Mouse (Mus musculus): ENCODE measurements around the gene Medag. TPM values are rescaled to one million over a fixed set of nuclear protein-coding genes. Genes with fewer than 3 reads are reported as not detected.

Gene Medag
- polyA plus RNA-seq, 1 experiment: 0.57 TPM

DNA sequence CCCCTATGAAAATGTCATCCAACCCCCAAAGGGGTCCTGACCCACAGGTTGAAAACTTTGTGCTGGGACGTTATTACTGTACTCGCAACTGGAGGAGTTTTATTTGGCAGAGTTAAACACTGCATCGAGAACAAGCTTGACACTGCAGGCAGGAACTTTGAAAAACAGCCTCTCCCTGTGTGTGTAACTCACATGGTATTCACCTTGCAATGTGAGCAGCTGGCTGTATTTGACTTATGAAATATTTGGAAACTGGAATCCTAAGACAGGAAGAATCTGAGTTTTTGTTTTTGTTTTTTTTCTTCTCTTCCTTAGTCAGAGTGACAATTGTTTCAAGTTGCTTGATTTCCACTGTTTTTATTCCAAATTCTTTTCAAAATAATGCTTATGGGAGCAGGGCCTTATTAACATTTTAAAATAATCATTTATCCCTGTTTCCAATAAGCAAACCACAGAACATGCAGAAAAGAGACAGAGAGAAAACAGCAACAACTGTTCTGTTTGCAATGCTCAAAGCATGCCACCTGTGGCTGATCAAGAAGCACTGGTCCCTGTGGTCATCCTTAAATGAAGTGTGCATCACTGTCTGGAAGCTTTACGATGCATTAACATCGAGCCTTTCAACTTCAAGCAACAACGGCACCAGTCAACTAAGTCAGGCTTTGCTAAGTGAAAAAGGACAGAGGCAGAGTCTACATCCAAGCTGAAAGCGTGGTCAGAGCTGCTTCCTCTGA, 26.2 kb upstream of the Medag start:
- Histone ChIP-seq H3K4me1 (ENCODE audit: control insufficient read depth, insufficient read depth, insufficient read length) (no peaks in the 10 kb centered on the region), H3K27ac (ENCODE audit: insufficient read depth, low read length) (no peak overlapping the region), H3K36me3 (ENCODE audit: control insufficient read depth, insufficient read depth, low read length) (no peaks in the 10 kb centered on the region), H3K27me3 (ENCODE audit: control insufficient read depth, insufficient read depth, low read length) (no peaks in the 10 kb centered on the region), H3K4me3 (ENCODE audit: extremely low read depth, insufficient read depth, insufficient read length) (no peak overlapping the region)
- WGBS: 77% methylated on average over 7 of the region's 7 CpGs
- TF ChIP-seq POLR2A (IDR thresholded peaks at IDR 0.05; ENCODE audit: low read depth, low read length) (no peak), CTCF (IDR thresholded peaks at IDR 0.05; ENCODE audit: extremely low read depth, insufficient read depth, insufficient read length, insufficient replicate concordance) (no peak)
- no peak for DNase-seq (ENCODE audit: low read depth in 1 of 2, low spot score in 2 of 2)

DNA sequence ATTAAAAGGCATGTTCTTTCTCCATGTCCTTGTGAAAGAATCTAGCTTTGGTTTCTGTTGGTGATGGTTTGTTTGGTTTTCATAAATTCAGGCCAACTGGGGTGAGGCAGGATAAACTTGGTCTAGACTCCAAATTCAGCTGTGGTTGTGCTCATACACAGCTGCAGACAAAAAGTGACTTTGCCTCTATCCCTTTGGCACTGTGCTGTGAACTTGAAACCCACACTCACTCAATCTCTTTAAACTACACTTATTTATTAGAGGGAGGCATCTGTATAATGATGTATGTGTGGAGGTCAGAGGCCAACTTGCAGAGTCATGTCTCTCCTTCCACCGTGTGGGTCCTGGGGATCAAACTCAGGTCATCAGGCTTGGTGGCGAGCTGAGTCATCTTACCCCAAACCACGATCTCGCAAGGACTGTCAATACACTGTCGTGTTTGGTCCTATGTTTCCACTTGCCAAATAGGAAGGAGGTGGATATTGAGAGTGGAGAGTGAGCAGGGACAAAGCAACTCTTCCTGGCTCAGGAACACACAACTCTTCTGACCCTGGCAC, 25.2 kb upstream of the Medag start:
- no peak overlapping the region for H3K4me3 ChIP-seq (ENCODE audit: extremely low read depth, insufficient read depth, insufficient read length)
- no peaks in the 10 kb centered on the region for H3K36me3 ChIP-seq (ENCODE audit: control insufficient read depth, insufficient read depth, low read length)
- no peaks in the 10 kb centered on the region for H3K27me3 ChIP-seq (ENCODE audit: control insufficient read depth, insufficient read depth, low read length)
- no peak overlapping the region for H3K27ac ChIP-seq (ENCODE audit: insufficient read depth, low read length)
- no peaks in the 10 kb centered on the region for H3K4me1 ChIP-seq (ENCODE audit: control insufficient read depth, insufficient read depth, insufficient read length)
- DNase-seq (ENCODE audit: low read depth in 1 of 2, low spot score in 2 of 2): no peak
- WGBS: 39% methylated on average over 5 of the region's 5 CpGs
- TF ChIP-seq POLR2A (IDR thresholded peaks at IDR 0.05; ENCODE audit: low read depth, low read length) (no peak), CTCF (IDR thresholded peaks at IDR 0.05; ENCODE audit: extremely low read depth, insufficient read depth, insufficient read length, insufficient replicate concordance) (no peak)

DNA sequence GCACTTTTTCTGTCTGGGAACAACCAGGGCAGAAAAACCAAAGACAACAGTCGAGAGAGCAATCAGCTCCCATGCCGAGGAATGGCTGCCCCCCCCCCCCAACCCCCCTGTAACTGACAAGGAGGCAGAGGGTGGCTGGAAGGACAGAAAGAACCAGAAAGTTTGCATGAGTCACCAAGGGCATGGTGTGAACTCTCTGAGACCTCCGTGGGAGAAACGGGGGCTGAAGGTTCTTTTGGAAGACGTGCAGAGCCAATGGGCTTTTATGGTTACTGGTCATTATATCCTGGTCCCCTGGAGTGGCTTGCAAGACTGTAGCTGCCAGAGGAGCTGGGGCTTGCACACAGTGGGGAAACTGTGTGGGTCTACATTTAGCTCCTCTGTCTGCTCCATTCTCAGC, 22.6 kb upstream of the Medag start:
- WGBS: 89% methylated on average over 5 of the region's 5 CpGs
- H3K4me3 ChIP-seq (ENCODE audit: extremely low read depth, insufficient read depth, insufficient read length): no peak overlapping the region
- TF ChIP-seq CTCF (IDR thresholded peaks at IDR 0.05; ENCODE audit: extremely low read depth, insufficient read depth, insufficient read length, insufficient replicate concordance) (no peak), POLR2A (IDR thresholded peaks at IDR 0.05; ENCODE audit: low read depth, low read length) (no peak)
- no peak for DNase-seq (ENCODE audit: low read depth in 1 of 2, low spot score in 2 of 2)
- no peaks in the 10 kb centered on the region; the same call in 1 of the 2 replicates for H3K4me1 ChIP-seq (ENCODE audit: control insufficient read depth, insufficient read depth, insufficient read length)
- H3K27ac ChIP-seq (ENCODE audit: insufficient read depth, low read length): no peak overlapping the region
- H3K27me3 ChIP-seq (ENCODE audit: control insufficient read depth, insufficient read depth, low read length): no peaks in the 10 kb centered on the region
- no peaks in the 10 kb centered on the region for H3K36me3 ChIP-seq (ENCODE audit: control insufficient read depth, insufficient read depth, low read length)

DNA sequence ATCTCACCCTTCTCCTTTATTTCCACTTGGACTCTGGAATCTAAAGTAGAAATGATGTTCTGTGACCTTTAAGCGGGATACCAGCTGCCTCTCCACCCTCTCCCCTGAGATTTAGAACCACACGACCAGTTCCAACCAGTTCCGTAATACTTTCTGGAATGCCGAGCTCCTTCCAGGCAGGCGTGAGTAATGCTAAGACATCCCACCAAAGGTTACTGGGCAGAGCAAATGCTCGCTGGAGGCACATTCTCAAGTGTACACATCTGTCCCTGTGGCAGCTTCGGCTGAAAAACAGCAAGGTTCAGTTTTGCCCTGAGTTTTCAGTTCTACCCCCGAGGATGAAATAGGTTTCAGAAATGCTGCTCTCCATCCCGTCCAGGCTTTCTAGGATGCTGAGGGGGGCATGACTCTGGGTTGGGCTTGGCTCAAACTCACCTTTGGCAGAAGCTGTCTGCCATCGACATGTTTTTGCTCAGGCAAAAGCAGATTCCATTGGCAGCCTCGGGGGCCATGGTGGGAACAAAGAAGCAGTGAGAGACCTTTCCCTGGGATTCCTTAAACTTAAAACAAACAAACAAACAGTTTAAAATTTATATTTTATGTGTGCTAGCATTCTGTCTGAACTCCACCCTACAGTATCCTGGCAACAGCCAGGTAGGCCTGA, 21.9 kb upstream of the Medag start:
- WGBS: 86% methylated on average over 11 of the region's 11 CpGs
- DNase-seq (ENCODE audit: low read depth in 1 of 2, low spot score in 2 of 2): no peak
- Histone ChIP-seq H3K4me1 (ENCODE audit: control insufficient read depth, insufficient read depth, insufficient read length) (no peaks in the 10 kb centered on the region; the same call in 1 of the 2 replicates), H3K4me3 (ENCODE audit: extremely low read depth, insufficient read depth, insufficient read length) (no peak overlapping the region), H3K36me3 (ENCODE audit: control insufficient read depth, insufficient read depth, low read length) (no peaks in the 10 kb centered on the region), H3K27me3 (ENCODE audit: control insufficient read depth, insufficient read depth, low read length) (no peaks in the 10 kb centered on the region), H3K27ac (ENCODE audit: insufficient read depth, low read length) (no peak overlapping the region)
- TF ChIP-seq POLR2A (IDR thresholded peaks at IDR 0.05; ENCODE audit: low read depth, low read length) (no peak), CTCF (IDR thresholded peaks at IDR 0.05; ENCODE audit: extremely low read depth, insufficient read depth, insufficient read length, insufficient replicate concordance) (no peak)

DNA sequence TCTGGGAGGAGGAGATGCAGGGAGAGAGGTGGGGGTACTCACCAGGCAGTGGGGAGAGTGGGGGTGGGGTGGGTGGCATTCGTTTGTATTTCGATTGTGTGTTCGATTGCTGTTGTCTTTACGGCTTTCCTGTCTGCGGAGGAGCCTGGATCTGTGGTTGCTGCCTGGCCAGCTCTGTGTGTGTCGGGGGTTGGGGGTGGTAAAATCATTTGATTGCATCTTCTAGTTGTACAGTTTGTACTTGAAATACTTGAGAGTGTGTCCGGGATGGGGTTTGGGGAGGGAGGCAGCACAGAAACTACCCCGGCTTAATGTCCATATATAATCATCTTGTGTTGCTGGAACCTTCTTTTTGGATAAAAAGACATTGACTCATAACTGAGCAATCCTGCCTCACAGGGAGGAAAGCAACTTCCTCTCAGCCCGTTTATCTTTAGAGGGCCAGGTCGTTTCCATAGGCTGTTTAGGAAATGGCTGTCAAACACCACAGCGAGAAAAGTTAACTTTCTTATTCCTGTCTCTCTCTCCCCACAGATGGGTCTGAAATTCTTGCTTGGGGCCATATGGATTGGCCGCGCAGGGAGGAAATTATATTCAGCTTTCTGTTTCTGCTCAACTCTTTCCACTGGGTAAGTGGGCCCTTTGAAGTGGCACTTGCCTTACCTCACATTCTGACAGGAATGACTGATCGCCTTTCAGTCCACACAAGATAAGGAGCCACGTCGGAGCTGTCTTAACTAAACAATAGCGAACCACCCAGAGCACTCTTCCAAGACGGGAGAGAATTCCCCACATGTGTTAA, 19.8 kb upstream of the Medag start:
- no peak for DNase-seq (ENCODE audit: low read depth in 1 of 2, low spot score in 2 of 2)
- Histone ChIP-seq H3K4me3 (ENCODE audit: extremely low read depth, insufficient read depth, insufficient read length) (no peak overlapping the region), H3K27me3 (ENCODE audit: control insufficient read depth, insufficient read depth, low read length) (no peaks in the 10 kb centered on the region), H3K27ac (ENCODE audit: insufficient read depth, low read length) (no peak overlapping the region), H3K4me1 (ENCODE audit: control insufficient read depth, insufficient read depth, insufficient read length) (no peaks in the 10 kb centered on the region; the same call in 1 of the 2 replicates), H3K36me3 (ENCODE audit: control insufficient read depth, insufficient read depth, low read length) (no peaks in the 10 kb centered on the region)
- TF ChIP-seq POLR2A (IDR thresholded peaks at IDR 0.05; ENCODE audit: low read depth, low read length) (no peak), CTCF (IDR thresholded peaks at IDR 0.05; ENCODE audit: extremely low read depth, insufficient read depth, insufficient read length, insufficient replicate concordance) (no peak)
- 15% methylated on average over 18 of the region's 18 CpGs for WGBS

DNA sequence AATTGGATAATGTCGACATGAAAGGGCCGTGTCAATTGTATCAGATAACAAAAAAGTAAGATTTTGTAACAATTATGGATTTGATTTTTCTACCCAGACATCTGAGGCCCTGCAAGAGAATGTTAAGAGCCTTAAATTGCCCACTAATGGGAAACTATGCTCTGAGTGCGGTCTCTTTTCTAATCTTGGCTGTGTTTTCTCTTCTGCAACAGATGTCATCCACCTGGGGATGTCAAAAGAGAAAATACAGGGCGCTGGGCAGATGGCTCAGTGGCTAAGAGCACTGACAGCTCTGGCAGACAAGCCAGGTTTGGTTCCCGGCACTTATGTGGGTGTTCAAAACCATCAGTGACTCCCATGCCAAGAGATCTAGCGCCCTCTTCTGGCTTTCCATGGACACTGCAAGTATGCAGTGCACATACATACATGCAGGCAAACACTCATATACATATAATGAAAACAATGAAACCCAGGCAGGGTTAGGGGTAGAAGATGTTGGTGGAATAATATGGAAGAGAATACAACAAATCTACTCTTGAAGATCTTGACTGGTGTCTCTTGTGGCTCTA, 19.0 kb upstream of the Medag start:
- DNase-seq (ENCODE audit: low read depth in 1 of 2, low spot score in 2 of 2): no peak
- 65% methylated on average over 6 of the region's 6 CpGs for WGBS
- Histone ChIP-seq H3K4me3 (ENCODE audit: extremely low read depth, insufficient read depth, insufficient read length) (no peak overlapping the region), H3K4me1 (ENCODE audit: control insufficient read depth, insufficient read depth, insufficient read length) (no peaks in the 10 kb centered on the region; the same call in 1 of the 2 replicates), H3K27ac (ENCODE audit: insufficient read depth, low read length) (no peak overlapping the region), H3K36me3 (ENCODE audit: control insufficient read depth, insufficient read depth, low read length) (no peaks in the 10 kb centered on the region), H3K27me3 (ENCODE audit: control insufficient read depth, insufficient read depth, low read length) (no peaks in the 10 kb centered on the region)
- TF ChIP-seq POLR2A (IDR thresholded peaks at IDR 0.05; ENCODE audit: low read depth, low read length) (no peak), CTCF (IDR thresholded peaks at IDR 0.05; ENCODE audit: extremely low read depth, insufficient read depth, insufficient read length, insufficient replicate concordance) (no peak)

Data from spleen, adult 2 months (tissue).